ENCODE assay signal across 7 mouse cellular contexts in the genomic region with DNA sequence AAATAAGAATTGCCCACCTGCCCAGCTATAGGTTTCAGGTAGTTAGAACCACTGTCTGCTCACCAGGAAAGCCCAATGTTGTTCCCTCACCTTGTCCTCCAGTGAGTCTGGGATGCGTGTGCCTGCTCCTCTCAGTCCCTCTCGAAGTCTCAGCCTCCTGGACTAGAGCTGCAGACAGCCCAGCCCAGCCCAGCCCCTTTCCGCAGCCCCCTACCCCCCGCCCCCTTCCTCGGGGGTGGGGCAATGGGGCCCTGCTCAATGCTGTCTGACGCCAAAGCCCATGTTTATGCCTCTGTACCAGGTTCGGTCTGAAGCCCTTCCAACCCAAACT. TPM values are rescaled to one million over a fixed set of nuclear protein-coding genes. Genes with fewer than 3 reads are reported as not detected.
DNase-seq lines count a peak whose midpoint lies in the region.

A gene (minus strand): TSS at position 207 of the 331 bp plus-strand sequence.

- 20% methylated on average over 7 of the region's 7 CpGs for whole genome bisulfite sequencing in large intestine, adult 2 months
- WGBS in midbrain, embryonic 10.5 days, result 32% methylated on average over 7 of the region's 7 CpGs

- peaks cover 5% of the 10 kb centered on the region for H3K4me1 ChIP-seq in midbrain, embryonic 10.5 days

- no peaks in the 10 kb centered on the region for H3K9me3 ChIP-seq in midbrain, embryonic 10.5 days (replicated peaks)

- DNase-seq in 3T3-L1 (ENCODE audit: low read depth, low spot score) (peak; percentile 52), A20 (ENCODE audit: low read depth, low spot score) (peak; percentile 5)
- DNase-seq in embryo, embryonic 10.5 days (ENCODE audit: low spot score), result peak; percentile 36
- no peak for DNase-seq in heart, adult 8-10 months (ENCODE audit: low spot score)
- DNase-seq in large intestine, adult 2 months (ENCODE audit: low read depth, low spot score), result no peak
- DNase-seq in midbrain, embryonic 10.5 days (ENCODE audit: low spot score), result peak; percentile 26
- DNase-seq in ovary, adult 18-20 months (ENCODE audit: low spot score), result no peak

- peaks cover 29% of the 10 kb centered on the region for H3K36me3 ChIP-seq in midbrain, embryonic 10.5 days

- H3K27ac ChIP-seq in midbrain, embryonic 10.5 days (replicated peaks), result peak within 1 kb of the TSS; percentile 82

- H3K4me3 ChIP-seq in midbrain, embryonic 10.5 days, result peak within 1 kb of the TSS; percentile 54

- peaks cover 76% of the 10 kb centered on the region for H3K27me3 ChIP-seq in midbrain, embryonic 10.5 days (ENCODE audit: low read depth, poor library complexity, severe bottlenecking)

RNA-seq across cellular contexts. Expression of the gene that starts here (rescaled TPM):
- total RNA-seq in heart, adult 8-10 months (2022), result 10 to 100 TPM; 20.7 to 29.9 (median 24.2) TPM
- 10.3 and 12.3 TPM in 2 replicates for polyA plus RNA-seq in large intestine, adult 2 months (2012; rRNA removed)
- 251 and 296 TPM in 2 replicates for polyA plus RNA-seq in midbrain, embryonic 10.5 days (2016; fragmentation: Nextera tagmentation; extraction: Ambion mirVana)

Comparison
In these comparisons a context has a peak if more than half of its experiments do, and no peak if none do; other contexts are left out.
1. RNA of the gene that starts here (polyA plus RNA-seq): 251 to 296 TPM in midbrain, embryonic 10.5 days; 10.3 to 12.3 TPM in large intestine, adult 2 months; every median in the first group is over 10 times any median in the second.
2. DNase-seq: peak in 3T3-L1 (single experiment), A20 (single experiment), embryo, embryonic 10.5 days (single experiment) and midbrain, embryonic 10.5 days (single experiment); none in heart, adult 8-10 months (single experiment), large intestine, adult 2 months (single experiment) and ovary, adult 18-20 months (single experiment).